Mouse (Mus musculus) WW6 (cell line): Measurements from ENCODE around the gene Ksr2.
A peak's percentile ranks its signal among the peaks of the same experiment; 100 is the strongest.
"Not testable (repeated sequence)": the region's sequence is repeated elsewhere in the genome, so short reads cannot be mapped to it uniquely, and the experiment has no call there.

ENCODE experiments used
- DNase-seq: peaks from one replicate; pipeline ENCODE4 v3.0.0-alpha.2; 2013; ENCODE audit warnings: low read depth, low spot score

Ksr2 gene

GRCm38 (mm10) chr5:117413507-117414501 is at the start of gene Ksr2:
Gene Ksr2, plus strand, starts transcription at chr5:117414000.
- DNase-seq: peak; percentile 68

DNA sequence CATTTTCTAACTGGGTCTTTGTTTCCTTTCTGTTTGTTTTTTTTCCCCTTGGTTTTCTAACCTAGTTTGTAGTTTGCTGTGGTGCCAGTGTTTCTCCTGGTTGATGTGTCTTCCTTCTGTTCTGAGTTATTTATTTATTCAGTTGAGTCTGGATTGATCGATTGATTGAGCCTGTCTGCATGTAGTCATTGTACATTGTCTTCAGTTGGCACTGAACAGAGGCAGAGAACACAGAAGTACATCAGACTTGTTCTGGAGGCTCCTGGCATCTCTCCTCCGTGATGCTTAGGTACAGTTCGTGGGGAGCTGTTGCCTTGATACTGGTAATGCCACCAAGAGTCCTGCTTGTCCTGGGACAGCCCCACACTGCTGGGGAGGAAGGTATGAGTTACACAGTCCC is 49.0 kb upstream of the Ksr2 start:
- no peak for DNase-seq

DNA sequence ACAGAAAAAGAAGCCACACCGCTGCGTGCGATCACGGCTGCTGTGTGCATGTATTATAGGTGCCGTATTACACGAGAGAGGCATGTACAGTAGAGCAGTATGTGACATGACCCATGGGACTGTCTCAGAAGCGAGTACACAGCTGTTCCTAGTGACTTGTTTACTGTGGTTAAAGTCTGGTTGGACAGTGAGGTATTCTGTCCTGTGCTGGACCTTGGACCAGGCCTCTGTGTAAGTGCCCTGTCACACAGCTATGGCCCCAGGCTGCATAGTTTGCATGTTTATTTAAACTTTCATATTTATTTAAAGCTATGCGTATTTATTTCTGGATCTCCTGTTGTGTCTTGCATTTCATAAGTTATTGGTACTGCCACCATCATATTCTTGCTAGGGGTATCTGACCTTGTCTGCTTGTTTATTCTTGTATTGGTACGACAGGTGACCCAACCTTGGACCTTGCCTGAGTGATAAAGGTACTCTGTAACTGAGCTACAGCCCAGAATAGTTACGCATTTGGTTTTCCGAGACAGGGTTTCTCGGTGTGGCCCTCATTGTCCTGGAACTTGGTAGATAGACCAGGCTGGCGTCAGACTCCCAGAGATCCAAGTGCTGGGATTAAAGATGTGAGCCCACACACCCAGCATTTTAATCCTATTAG is 47.8 kb upstream of the Ksr2 start:
- no peak for DNase-seq

DNA sequence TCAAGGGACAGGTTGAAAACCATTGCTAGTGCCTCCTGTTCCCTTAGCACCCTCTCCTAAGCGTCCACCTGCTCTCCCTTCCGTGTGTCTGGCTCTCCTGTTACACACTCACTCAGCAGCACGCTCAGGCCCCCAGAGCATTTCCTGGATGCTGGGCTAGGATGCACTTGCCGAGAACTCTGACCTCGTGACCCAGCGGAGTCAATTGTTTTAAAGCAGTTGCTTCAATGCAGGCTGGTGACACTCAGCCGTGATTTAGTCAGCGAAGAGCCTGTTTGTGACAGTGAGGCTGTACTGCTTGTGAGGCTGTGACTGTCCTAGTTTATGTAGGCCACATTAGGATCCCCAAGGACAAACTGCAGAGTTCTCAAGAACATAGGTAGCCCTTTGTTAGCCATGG is 46.6 kb upstream of the Ksr2 start:
- DNase-seq: no peak

DNA sequence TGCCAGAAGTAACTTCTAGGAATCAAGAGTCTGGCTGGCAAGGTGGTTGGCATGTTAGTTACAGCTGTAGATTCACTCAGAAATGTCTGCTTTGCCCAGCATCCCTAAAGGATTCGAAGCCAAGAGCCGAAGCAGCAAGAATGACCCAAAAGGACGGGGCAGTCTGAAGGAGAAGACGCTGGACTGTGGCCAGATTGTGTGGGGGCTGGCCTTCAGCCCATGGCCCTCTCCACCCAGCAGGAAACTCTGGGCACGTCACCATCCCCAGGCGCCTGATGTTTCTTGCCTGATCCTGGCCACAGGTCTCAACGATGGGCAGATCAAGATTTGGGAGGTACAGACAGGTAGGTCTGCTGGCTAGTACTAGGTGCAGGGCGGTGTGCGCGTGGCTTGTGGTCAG is 43.2 kb upstream of the Ksr2 start:
- DNase-seq: no peak

DNA sequence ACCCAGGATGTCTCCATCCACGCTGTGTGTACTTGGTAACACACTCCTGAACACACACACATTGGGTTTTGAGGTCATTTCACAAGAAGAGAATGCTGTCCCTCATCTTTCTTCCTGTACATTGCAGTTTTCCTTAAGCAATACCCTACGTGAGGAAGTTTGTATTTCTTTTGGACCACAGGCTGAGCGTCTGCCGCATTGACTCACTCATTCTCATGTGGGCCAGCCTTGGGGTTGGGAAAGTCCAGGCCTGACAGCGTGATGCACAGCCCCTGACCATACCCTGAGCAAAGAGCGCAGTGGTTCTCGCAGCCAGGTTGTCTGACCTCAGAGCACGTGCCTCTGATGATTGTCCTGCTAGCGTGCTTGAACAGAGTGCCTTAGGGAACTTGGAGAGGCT is 40.4 kb upstream of the Ksr2 start:
- DNase-seq: no peak

DNA sequence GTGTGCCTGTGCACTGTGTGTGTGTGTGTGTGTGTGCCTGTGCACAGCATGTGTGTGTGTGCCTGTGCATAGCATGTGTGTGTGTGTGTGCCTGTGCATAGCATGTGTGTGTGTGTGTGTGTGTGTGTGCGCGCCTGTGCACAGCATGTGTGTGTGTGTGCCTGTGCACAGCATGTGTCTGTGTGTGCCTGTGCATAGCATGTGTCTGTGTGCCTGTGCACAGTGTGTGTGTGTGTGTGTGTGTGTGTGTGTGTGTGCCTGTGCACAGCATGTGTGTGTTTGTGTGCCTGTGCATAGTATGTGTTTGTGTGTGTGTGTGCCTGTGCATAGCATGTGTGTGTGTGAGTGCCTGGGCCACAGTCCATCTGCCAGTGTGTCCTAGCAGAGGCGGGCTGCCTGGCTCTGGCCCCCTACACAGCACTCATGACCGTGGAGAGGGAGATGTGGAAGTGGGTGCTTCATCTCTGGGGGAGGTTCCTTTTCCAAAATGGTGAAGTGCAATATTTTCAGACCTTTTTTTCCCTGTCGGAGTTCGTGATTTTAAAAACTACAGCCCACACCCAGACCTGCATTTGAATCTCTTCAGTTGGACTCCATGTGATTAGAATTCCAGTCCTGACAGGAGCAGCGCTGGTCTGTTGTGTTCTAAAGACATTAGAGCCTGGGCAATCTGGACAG is 39.3 kb upstream of the Ksr2 start:
- no peak for DNase-seq

DNA sequence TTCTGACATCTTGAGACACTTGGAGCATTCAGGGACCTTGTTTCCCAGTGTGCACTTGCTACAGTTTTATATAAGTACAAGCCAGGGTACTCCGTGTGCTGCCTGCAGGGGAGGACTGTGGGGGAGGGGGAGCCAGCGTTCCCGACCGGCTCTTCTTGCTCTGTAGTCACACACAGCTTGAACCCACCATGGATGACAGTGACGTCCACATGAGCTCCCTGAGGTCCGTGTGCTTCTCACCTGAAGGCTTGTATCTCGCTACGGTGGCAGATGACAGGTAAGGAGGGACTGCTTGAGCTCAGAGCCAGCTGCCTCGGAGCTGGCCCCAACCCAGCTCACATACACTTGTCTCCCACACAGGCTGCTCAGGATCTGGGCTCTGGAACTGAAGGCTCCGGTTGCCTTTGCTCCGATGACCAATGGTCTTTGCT is 37.5 kb upstream of the Ksr2 start:
- DNase-seq: no peak

DNA sequence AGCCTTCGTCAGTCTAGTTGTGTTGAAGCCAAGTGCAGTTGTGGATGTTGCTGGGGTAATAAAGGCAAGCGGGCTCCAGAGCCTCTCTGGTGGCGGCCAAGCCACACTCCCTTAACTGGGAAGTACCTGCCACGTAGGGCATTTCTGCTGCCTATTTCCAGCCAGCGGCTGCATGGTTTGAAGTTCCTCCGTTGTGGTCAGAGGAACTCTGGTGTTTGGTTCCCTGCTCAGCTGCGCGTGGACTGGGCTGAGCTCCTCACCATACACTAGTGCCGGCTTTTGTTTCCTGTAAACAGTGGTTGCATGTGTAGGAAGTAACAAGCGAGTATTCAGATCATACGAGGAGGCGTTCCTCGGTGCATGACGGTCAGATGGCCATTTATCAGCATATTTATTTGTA is 36.1 kb upstream of the Ksr2 start:
- not testable (repeated sequence) for DNase-seq

- DNase-seq: no peak
Observed at GRCm38 (mm10) chr5:117380199-117380598, 33.6 kb upstream of the Ksr2 start.

GRCm38 (mm10) chr5:117381785-117382184 is 32.0 kb upstream of the Ksr2 start:
- no peak for DNase-seq

- DNase-seq: no peak
Observed at GRCm38 (mm10) chr5:117383198-117383597, 30.6 kb upstream of the Ksr2 start.

GRCm38 (mm10) chr5:117388296-117388751 is 25.5 kb upstream of the Ksr2 start:
- DNase-seq: no peak

- peak; percentile 90 for DNase-seq
Observed at GRCm38 (mm10) chr5:117388877-117389276, 24.9 kb upstream of the Ksr2 start, which contains the start of gene Rfc5. Gene Rfc5, minus strand, starts transcription at chr5:117389047.

DNA sequence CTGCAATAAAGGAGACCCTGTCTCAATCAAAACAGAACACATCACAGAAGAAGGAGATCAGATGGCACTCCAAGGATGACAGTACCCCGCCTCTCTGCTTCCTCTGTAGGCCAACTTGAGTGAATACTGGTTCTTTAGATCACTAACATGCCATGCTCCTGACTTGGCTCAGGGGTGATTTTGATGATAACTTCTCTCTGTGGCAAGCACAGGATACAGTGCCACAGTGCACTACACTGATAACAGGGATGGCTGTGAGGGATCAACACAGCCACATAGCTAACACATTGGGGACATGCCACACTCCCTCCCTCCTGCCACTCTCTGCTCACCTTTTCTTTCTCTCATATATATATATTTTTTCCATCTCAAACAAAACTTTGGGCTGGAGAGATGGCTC is 22.9 kb upstream of the Ksr2 start:
- DNase-seq: no peak

GRCm38 (mm10) chr5:117395834-117396233 is 18.0 kb upstream of the Ksr2 start:
- DNase-seq: no peak

DNA sequence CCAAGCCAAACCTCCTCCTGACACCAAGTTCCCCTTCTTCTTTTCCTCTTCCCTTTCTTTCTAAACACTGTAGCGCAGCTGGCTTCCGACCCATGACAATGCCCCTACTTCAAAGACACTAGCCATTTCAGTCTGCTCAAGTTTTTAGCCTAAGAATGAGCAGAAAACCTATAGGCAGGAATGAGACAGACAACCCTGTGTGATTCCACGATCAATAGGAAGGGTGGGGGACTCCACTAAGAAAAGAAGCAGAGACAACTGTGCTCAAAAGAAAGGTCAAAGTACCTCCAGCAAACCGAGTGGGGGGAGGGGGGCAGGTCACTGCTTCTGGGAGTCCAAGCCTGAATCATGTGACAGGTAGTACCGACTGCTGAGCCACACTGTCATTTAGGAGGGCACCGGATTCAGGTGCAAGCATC is 17.2 kb upstream of the Ksr2 start:
- peak; percentile 55 for DNase-seq

DNA sequence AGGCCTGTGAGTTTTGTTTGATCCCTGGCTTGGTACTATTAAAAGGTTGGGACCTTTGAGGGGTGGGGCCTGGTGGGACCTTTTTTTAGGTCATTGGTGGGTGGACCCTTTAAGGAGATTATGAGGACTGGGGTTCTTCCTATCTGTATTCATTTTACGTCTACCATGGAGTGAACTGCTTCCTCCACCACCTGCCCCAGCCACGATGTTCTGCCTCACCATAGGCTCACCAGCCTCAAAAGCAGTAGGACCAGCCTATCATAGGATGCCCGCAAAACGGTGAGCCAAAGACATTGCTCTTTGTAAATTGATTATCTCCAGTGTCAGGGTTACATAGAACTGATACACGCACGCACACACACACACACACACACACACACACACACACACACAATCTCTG is 16.4 kb upstream of the Ksr2 start:
- DNase-seq: no peak

- no peak for DNase-seq
Observed at GRCm38 (mm10) chr5:117398007-117398550, 15.7 kb upstream of the Ksr2 start.

GRCm38 (mm10) chr5:117399281-117399680 is 14.5 kb upstream of the Ksr2 start:
- no peak for DNase-seq

- no peak for DNase-seq
Observed at GRCm38 (mm10) chr5:117403609-117404008, 10.2 kb upstream of the Ksr2 start.

DNA sequence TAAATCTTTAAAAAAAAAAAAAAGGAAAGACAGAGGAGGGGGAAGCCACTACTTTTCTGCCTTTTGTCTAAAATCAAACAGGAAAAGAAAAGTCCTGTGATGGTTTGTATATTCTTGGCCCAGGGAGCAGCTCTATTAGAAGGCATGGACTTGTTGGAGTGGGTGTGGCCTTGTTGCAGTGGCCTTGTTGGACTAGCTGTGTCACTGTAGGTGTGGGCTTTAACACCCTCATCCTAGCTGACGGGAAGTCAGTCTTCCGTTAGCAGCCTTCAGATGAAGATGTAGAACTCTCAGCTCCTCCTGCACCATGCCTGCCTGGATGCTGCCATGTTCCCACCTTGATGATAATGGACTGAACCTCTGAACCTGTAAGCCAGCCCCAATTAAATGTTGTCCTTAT is 9.1 kb upstream of the Ksr2 start:
- not testable (repeated sequence) for DNase-seq
